Mouse (Mus musculus): ENCODE measurements around the gene Ppm1n.

GRCm38 (mm10) chr7:19267051-19267450 lies 12.8 kb downstream of the Ppm1n start:
- TF ChIP-seq CTCF (IDR thresholded peaks at IDR 0.05) (no peak), EP300 (IDR thresholded peaks at IDR 0.05) (no peak)
